Mouse (Mus musculus) forebrain, embryonic 13.5 days (tissue): ENCODE results near the gene Gm8909. TPM values are rescaled to one million over a fixed set of nuclear protein-coding genes. Genes with fewer than 3 reads are reported as not detected.
"Not testable (repeated sequence)": the region's sequence is repeated elsewhere in the genome, so short reads cannot be mapped to it uniquely, and the experiment has no call there.

ENCODE experiments used
- ATAC-seq: fragments of 200-750 bp; cut with Nextera tagmentation; 2 replicates; pipeline ENCODE4 v1.8.0; 2017
- H3K27ac ChIP-seq: fragments of 300-500 bp; sonication (generic); 2 replicates; pipeline ENCODE4 v1.5.1; 2015; ENCODE audit warnings: inconsistent platforms, mild to moderate bottlenecking, moderate library complexity
- H3K27me3 ChIP-seq: fragments of 300-500 bp; sonication (generic); 2 replicates; pipeline ENCODE4 v1.6.1; 2015; ENCODE audit warnings: mild to moderate bottlenecking, inconsistent platforms
- H3K36me3 ChIP-seq: fragments of 300-500 bp; sonication (generic); 2 replicates; pipeline ENCODE4 v1.6.1; 2015; ENCODE audit warnings: mild to moderate bottlenecking, inconsistent platforms; ENCODE audit not compliant: poor library complexity, severe bottlenecking
- H3K4me1 ChIP-seq: fragments of 300-500 bp; sonication (generic); 2 replicates; pipeline ENCODE4 v1.6.1; 2015; ENCODE audit warnings: inconsistent platforms
- H3K4me2 ChIP-seq: fragments of 300-500 bp; sonication (generic); 2 replicates; pipeline ENCODE4 v1.6.1; 2015; ENCODE audit warnings: inconsistent platforms, mild to moderate bottlenecking, moderate library complexity
- H3K4me3 ChIP-seq: fragments of 300-500 bp; sonication (generic); 2 replicates; pipeline ENCODE4 v1.5.1; 2015; ENCODE audit warnings: mild to moderate bottlenecking, inconsistent platforms
- H3K9ac ChIP-seq: fragments of 300-500 bp; sonication (generic); 2 replicates; pipeline ENCODE4 v1.6.1; 2015; ENCODE audit warnings: mild to moderate bottlenecking, inconsistent platforms
- H3K9me3 ChIP-seq: fragments of 300-500 bp; sonication (generic); replicated peaks from 2 replicates; pipeline ENCODE4 v1.6.1; 2016; ENCODE audit warnings: inconsistent platforms
- WGBS: fragments of 180-500 bp; shearing (Covaris S2); methylation state at CpG from one replicate; pipeline ENCODE4 v1.1.7; 2015; 5-methylcytosine and 5-hydroxymethylcytosine counted together
- polyA plus RNA-seq: library from polyadenylated mRNA; unstranded; fragments of >200 nt; fragmentation: Nextera tagmentation; extraction: Ambion mirVana; gene quantifications from 2 replicates; pipeline ENCODE4 v1.2.1, GENCODE M21; 2015

Gm8909 gene
- polyA plus RNA-seq, 1 experiment from 2014 or later: not detected

- no peak overlapping the region for H3K9ac ChIP-seq
- WGBS: 67% methylated on average over 3 of the region's 3 CpGs
These were observed 19.2 kb upstream of the Gm8909 start for GRCm38 (mm10) chr17:36187540-36187939.

GRCm38 (mm10) chr17:36182212-36182611, 13.9 kb upstream of the Gm8909 start:
- no peak overlapping the region for H3K4me2 ChIP-seq
- no peak overlapping the region for H3K27ac ChIP-seq
- H3K27me3 ChIP-seq: peaks cover 45% of the 10 kb centered on the region
- no peaks in the 10 kb centered on the region for H3K4me1 ChIP-seq
- no peaks in the 10 kb centered on the region for H3K9me3 ChIP-seq
- no peak overlapping the region for H3K4me3 ChIP-seq
- H3K9ac ChIP-seq: no peak overlapping the region
- 69% methylated on average over 12 of the region's 12 CpGs for WGBS
- H3K36me3 ChIP-seq: no peaks in the 10 kb centered on the region
- ATAC-seq: no peak

More at GRCm38 (mm10) chr17:36187540-36187939, 19.2 kb upstream of the Gm8909 start:
- no peaks in the 10 kb centered on the region for H3K36me3 ChIP-seq
- no peak overlapping the region for H3K4me3 ChIP-seq
- no peak for ATAC-seq
- no peaks in the 10 kb centered on the region for H3K4me1 ChIP-seq
- no peaks in the 10 kb centered on the region for H3K9me3 ChIP-seq
- H3K27me3 ChIP-seq: peaks cover 35% of the 10 kb centered on the region
- H3K4me2 ChIP-seq: no peak overlapping the region
- H3K27ac ChIP-seq: no peak overlapping the region

GRCm38 (mm10) chr17:36179446-36179845, 11.1 kb upstream of the Gm8909 start:
- 8% methylated on average over 10 of the region's 10 CpGs for WGBS
- not testable (repeated sequence) for H3K4me1 ChIP-seq, H3K9ac ChIP-seq, H3K27ac ChIP-seq, H3K36me3 ChIP-seq, ATAC-seq, H3K9me3 ChIP-seq
- Histone ChIP-seq H3K4me2 (peak overlapping the region; percentile 63), H3K27me3 (peaks cover 36% of the 10 kb centered on the region), H3K4me3 (peak overlapping the region; percentile 35)

GRCm38 (mm10) chr17:36178938-36179337, 10.6 kb upstream of the Gm8909 start:
- H3K9ac ChIP-seq: peak overlapping the region; percentile 56
- H3K4me3 ChIP-seq: peak overlapping the region; percentile 35
- not testable (repeated sequence) for H3K9me3 ChIP-seq, H3K36me3 ChIP-seq, H3K27ac ChIP-seq, H3K4me1 ChIP-seq
- WGBS: 0% methylated on average over 40 of the region's 40 CpGs
- H3K4me2 ChIP-seq: peak overlapping the region; percentile 63
- H3K27me3 ChIP-seq: peaks cover 36% of the 10 kb centered on the region
- ATAC-seq: peak; percentile 27; the same call in 1 of the 2 replicates

GRCm38 (mm10) chr17:36176132-36176531, 7.8 kb upstream of the Gm8909 start:
- whole genome bisulfite sequencing: no CpG with 5 or more reads among the region's 2 CpGs
- not testable (repeated sequence) for H3K9ac ChIP-seq, H3K4me3 ChIP-seq, H3K27ac ChIP-seq, H3K9me3 ChIP-seq, H3K36me3 ChIP-seq, ATAC-seq, H3K4me1 ChIP-seq, H3K4me2 ChIP-seq
- peaks cover 27% of the 10 kb centered on the region for H3K27me3 ChIP-seq

GRCm38 (mm10) chr17:36170287-36170814, 2.0 kb upstream of the Gm8909 start:
- no peak overlapping the region for H3K4me3 ChIP-seq
- no peak for ATAC-seq
- WGBS: 46% methylated on average over 1 of the region's 1 CpGs
- no peaks in the 10 kb centered on the region for H3K4me1 ChIP-seq
- no peak overlapping the region for H3K27ac ChIP-seq
- no peak overlapping the region for H3K4me2 ChIP-seq
- peaks cover 55% of the 10 kb centered on the region for H3K27me3 ChIP-seq
- H3K36me3 ChIP-seq: no peaks in the 10 kb centered on the region
- H3K9me3 ChIP-seq: no peaks in the 10 kb centered on the region
- H3K9ac ChIP-seq: no peak overlapping the region

GRCm38 (mm10) chr17:36169753-36170152, 1.4 kb upstream of the Gm8909 start:
- no peaks in the 10 kb centered on the region for H3K36me3 ChIP-seq
- no peaks in the 10 kb centered on the region for H3K4me1 ChIP-seq
- H3K27ac ChIP-seq: no peak overlapping the region
- H3K27me3 ChIP-seq: peaks cover 61% of the 10 kb centered on the region
- no peak overlapping the region for H3K4me2 ChIP-seq
- no peak for ATAC-seq
- H3K9me3 ChIP-seq: no peaks in the 10 kb centered on the region
- H3K9ac ChIP-seq: no peak overlapping the region
- no peak overlapping the region for H3K4me3 ChIP-seq

- H3K9me3 ChIP-seq, H3K9ac ChIP-seq, H3K27ac ChIP-seq, H3K36me3 ChIP-seq, H3K4me2 ChIP-seq, H3K4me3 ChIP-seq, H3K4me1 ChIP-seq, ATAC-seq: not testable (repeated sequence)
- WGBS: 50% methylated on average over 1 of the region's 1 CpGs
- H3K27me3 ChIP-seq: peaks cover 68% of the 10 kb centered on the region
These were observed 757 bp upstream of the Gm8909 start for GRCm38 (mm10) chr17:36169094-36169493.

GRCm38 (mm10) chr17:36167306-36168038, 865 bp downstream of the Gm8909 start:
- peaks cover 84% of the 10 kb centered on the region for H3K27me3 ChIP-seq
- 0% methylated on average over 42 of the region's 51 CpGs for WGBS
- no peak for ATAC-seq

GRCm38 (mm10) chr17:36166901-36167300, 1.4 kb downstream of the Gm8909 start:
- not testable (repeated sequence) for ATAC-seq

More at GRCm38 (mm10) chr17:36167306-36168038, 865 bp downstream of the Gm8909 start:
- no peak overlapping the region for H3K27ac ChIP-seq
- H3K4me2 ChIP-seq: peak overlapping the region; percentile 42
- H3K9ac ChIP-seq: no peak overlapping the region
- H3K36me3 ChIP-seq: no peaks in the 10 kb centered on the region
- H3K4me1 ChIP-seq: no peaks in the 10 kb centered on the region
- peak overlapping the region; percentile 26 for H3K4me3 ChIP-seq
- H3K9me3 ChIP-seq: no peaks in the 10 kb centered on the region

GRCm38 (mm10) chr17:36161129-36162051, 6.9 kb downstream of the Gm8909 start:
- no peak overlapping the region for H3K4me3 ChIP-seq

More at GRCm38 (mm10) chr17:36166901-36167300, 1.4 kb downstream of the Gm8909 start:
- not testable (repeated sequence) for H3K9me3 ChIP-seq, H3K27ac ChIP-seq, H3K4me3 ChIP-seq, H3K9ac ChIP-seq, H3K36me3 ChIP-seq, H3K4me2 ChIP-seq, H3K4me1 ChIP-seq
- WGBS: 8% methylated on average over 2 of the region's 2 CpGs
- H3K27me3 ChIP-seq: peaks cover 90% of the 10 kb centered on the region

GRCm38 (mm10) chr17:36158264-36158663, 10.1 kb downstream of the Gm8909 start:
- not testable (repeated sequence) for H3K9ac ChIP-seq, H3K36me3 ChIP-seq, H3K27ac ChIP-seq, H3K9me3 ChIP-seq, H3K4me1 ChIP-seq, ATAC-seq
- peaks cover 87% of the 10 kb centered on the region for H3K27me3 ChIP-seq
- WGBS: 6% methylated on average over 11 of the region's 11 CpGs
- H3K4me2 ChIP-seq: peak overlapping the region; percentile 57
- H3K4me3 ChIP-seq: peak overlapping the region; percentile 28

More at GRCm38 (mm10) chr17:36161129-36162051, 6.9 kb downstream of the Gm8909 start:
- 2% methylated on average over 49 of the region's 56 CpGs for WGBS
- no peak overlapping the region for H3K9ac ChIP-seq
- no peak for ATAC-seq
- no peaks in the 10 kb centered on the region for H3K9me3 ChIP-seq
- H3K36me3 ChIP-seq: no peaks in the 10 kb centered on the region
- H3K27ac ChIP-seq: no peak overlapping the region
- no peak overlapping the region; the same call in 1 of the 2 replicates for H3K4me2 ChIP-seq
- H3K4me1 ChIP-seq: peaks cover 4% of the 10 kb centered on the region; the same call in 1 of the 2 replicates
- peaks cover 92% of the 10 kb centered on the region for H3K27me3 ChIP-seq
